Mouse (Mus musculus) neural tube, embryonic 15.5 days (tissue): ENCODE results near the gene Ly6g5b. TPM values are rescaled to one million over a fixed set of nuclear protein-coding genes. Genes with fewer than 3 reads are reported as not detected.

Experiments
- ATAC-seq: fragments of 200-750 bp; cut with Nextera tagmentation; 2 replicates; pipeline ENCODE4 v1.8.0; 2017; ENCODE audit warnings: mild to moderate bottlenecking, moderate TSS enrichment, moderate library complexity; ENCODE audit not compliant: low FRiP score
- H3K27ac ChIP-seq: fragments of 300-500 bp; sonication (generic); replicated peaks from 2 replicates; pipeline ENCODE4 v1.5.1; 2015; ENCODE audit warnings: mild to moderate bottlenecking, inconsistent platforms
- H3K27me3 ChIP-seq: fragments of 300-500 bp; sonication (generic); replicated peaks from 2 replicates; pipeline ENCODE4 v1.6.1; 2015; ENCODE audit warnings: inconsistent platforms
- H3K36me3 ChIP-seq: fragments of 300-500 bp; sonication (generic); 2 replicates; pipeline ENCODE4 v1.6.1; 2015; ENCODE audit warnings: inconsistent platforms
- H3K4me1 ChIP-seq: fragments of 300-500 bp; sonication (generic); 2 replicates; pipeline ENCODE4 v1.6.1; 2015; ENCODE audit warnings: inconsistent platforms
- H3K4me2 ChIP-seq: fragments of 300-500 bp; sonication (generic); 2 replicates; pipeline ENCODE4 v1.6.1; 2015; ENCODE audit warnings: inconsistent platforms, mild to moderate bottlenecking, moderate library complexity
- H3K4me3 ChIP-seq: fragments of 300-500 bp; sonication (generic); replicated peaks from 2 replicates; pipeline ENCODE4 v1.5.1; 2015; ENCODE audit warnings: mild to moderate bottlenecking, inconsistent platforms
- H3K9ac ChIP-seq: fragments of 300-500 bp; sonication (generic); replicated peaks from 2 replicates; pipeline ENCODE4 v1.6.1; 2015; ENCODE audit warnings: mild to moderate bottlenecking, inconsistent platforms
- H3K9me3 ChIP-seq: fragments of 300-500 bp; sonication (generic); replicated peaks from 2 replicates; pipeline ENCODE4 v1.6.1; 2016; ENCODE audit warnings: inconsistent platforms
- WGBS: fragments of 180-500 bp; shearing (Covaris S2); methylation state at CpG from one replicate; pipeline ENCODE4 v1.1.7; 2015; ENCODE audit warnings: mixed read lengths; 5-methylcytosine and 5-hydroxymethylcytosine counted together
- polyA plus RNA-seq: library from polyadenylated mRNA; unstranded; fragments of >200 nt; fragmentation: Nextera tagmentation; extraction: Ambion mirVana; gene quantifications from 2 replicates; pipeline ENCODE4 v1.2.1, GENCODE M21; 2015

The Ly6g5b gene
- polyA plus RNA-seq, 1 experiment from 2014 or later = 1.5 TPM

GRCm38 (mm10) chr17:35156461-35157200 lies 41.4 kb upstream of the Ly6g5b start:
- Histone ChIP-seq H3K4me3 (no peak overlapping the region), H3K27me3 (no peaks in the 10 kb centered on the region), H3K4me1 (peaks cover 8% of the 10 kb centered on the region), H3K9me3 (no peaks in the 10 kb centered on the region), H3K27ac (no peak overlapping the region), H3K36me3 (peaks cover 99% of the 10 kb centered on the region), H3K4me2 (no peak overlapping the region), H3K9ac (no peak overlapping the region)
- WGBS = 92% methylated on average over 33 of the region's 33 CpGs
- ATAC-seq = no peak

GRCm38 (mm10) chr17:35155451-35155850 lies 40.2 kb upstream of the Ly6g5b start:
- no peaks in the 10 kb centered on the region for H3K9me3 ChIP-seq
- no peak overlapping the region for H3K4me3 ChIP-seq
- no peak overlapping the region for H3K9ac ChIP-seq
- no peaks in the 10 kb centered on the region; the same call in 1 of the 2 replicates for H3K4me1 ChIP-seq
- WGBS = 92% methylated on average over 12 of the region's 12 CpGs
- H3K27me3 ChIP-seq = no peaks in the 10 kb centered on the region
- H3K27ac ChIP-seq = no peak overlapping the region
- no peak overlapping the region for H3K4me2 ChIP-seq
- ATAC-seq = no peak
- H3K36me3 ChIP-seq = peaks cover 97% of the 10 kb centered on the region

DNA sequence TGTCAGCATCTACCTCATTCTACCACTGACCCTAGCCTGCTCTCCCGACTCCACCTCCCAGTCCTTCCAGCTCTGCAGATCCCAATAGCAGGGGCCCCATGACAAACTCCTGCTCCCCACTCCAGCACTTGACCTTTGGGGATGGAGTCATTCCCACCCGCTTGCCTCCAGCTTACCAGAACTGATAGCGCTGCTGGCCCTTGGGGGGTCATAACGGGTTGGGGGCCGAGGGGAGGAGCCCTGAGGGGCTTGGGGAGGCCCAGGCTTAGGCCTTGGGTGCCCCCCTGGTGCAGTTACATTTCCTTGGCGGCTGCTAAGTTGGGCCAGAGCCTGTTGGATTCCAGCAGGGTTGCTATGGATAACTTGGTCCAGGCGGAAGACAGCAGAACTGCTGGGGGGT lies 39.4 kb upstream of the Ly6g5b start:
- no peak overlapping the region for H3K4me3 ChIP-seq
- no peak overlapping the region for H3K4me2 ChIP-seq
- H3K9me3 ChIP-seq = no peaks in the 10 kb centered on the region
- no peaks in the 10 kb centered on the region for H3K27me3 ChIP-seq
- 75% methylated on average over 7 of the region's 7 CpGs for WGBS
- H3K27ac ChIP-seq = no peak overlapping the region
- H3K4me1 ChIP-seq = no peaks in the 10 kb centered on the region; the same call in 1 of the 2 replicates
- ATAC-seq = no peak; the same call in 1 of the 2 replicates
- H3K9ac ChIP-seq = no peak overlapping the region
- peaks cover 97% of the 10 kb centered on the region for H3K36me3 ChIP-seq

DNA sequence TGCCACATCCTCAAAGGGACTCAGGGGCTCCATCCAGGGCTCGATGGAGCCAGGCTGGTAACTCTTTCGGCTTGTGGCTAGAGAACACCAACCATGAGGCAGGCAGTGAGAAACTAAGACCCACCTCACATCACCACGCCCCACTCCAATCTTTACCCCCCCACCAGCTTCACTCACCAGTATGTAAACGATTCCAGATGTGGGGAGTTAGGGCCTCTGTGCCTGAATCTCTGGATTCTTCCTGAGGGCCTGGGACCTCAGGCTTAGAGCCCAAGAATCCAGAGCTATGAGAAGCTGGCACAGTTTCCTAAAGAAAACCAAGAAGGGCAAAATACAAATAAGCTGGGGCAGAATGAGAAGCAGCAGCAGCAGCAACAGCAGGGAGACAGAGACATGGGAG lies 38.7 kb upstream of the Ly6g5b start:
- Histone ChIP-seq H3K9ac (no peak overlapping the region), H3K4me3 (no peak overlapping the region), H3K27me3 (no peaks in the 10 kb centered on the region), H3K4me1 (no peaks in the 10 kb centered on the region; the same call in 1 of the 2 replicates), H3K36me3 (peaks cover 97% of the 10 kb centered on the region), H3K9me3 (no peaks in the 10 kb centered on the region), H3K27ac (no peak overlapping the region), H3K4me2 (no peak overlapping the region)
- WGBS = 92% methylated on average over 4 of the region's 4 CpGs
- ATAC-seq = no peak

GRCm38 (mm10) chr17:35153077-35153476 lies 37.8 kb upstream of the Ly6g5b start:
- no peak for ATAC-seq
- 95% methylated on average over 9 of the region's 9 CpGs for WGBS
- H3K4me2 ChIP-seq = no peak overlapping the region
- no peak overlapping the region for H3K9ac ChIP-seq
- peaks cover 97% of the 10 kb centered on the region for H3K36me3 ChIP-seq
- H3K4me3 ChIP-seq = no peak overlapping the region
- peaks cover 3% of the 10 kb centered on the region; the same call in 1 of the 2 replicates for H3K4me1 ChIP-seq
- H3K27me3 ChIP-seq = no peaks in the 10 kb centered on the region
- no peak overlapping the region for H3K27ac ChIP-seq
- no peaks in the 10 kb centered on the region for H3K9me3 ChIP-seq

DNA sequence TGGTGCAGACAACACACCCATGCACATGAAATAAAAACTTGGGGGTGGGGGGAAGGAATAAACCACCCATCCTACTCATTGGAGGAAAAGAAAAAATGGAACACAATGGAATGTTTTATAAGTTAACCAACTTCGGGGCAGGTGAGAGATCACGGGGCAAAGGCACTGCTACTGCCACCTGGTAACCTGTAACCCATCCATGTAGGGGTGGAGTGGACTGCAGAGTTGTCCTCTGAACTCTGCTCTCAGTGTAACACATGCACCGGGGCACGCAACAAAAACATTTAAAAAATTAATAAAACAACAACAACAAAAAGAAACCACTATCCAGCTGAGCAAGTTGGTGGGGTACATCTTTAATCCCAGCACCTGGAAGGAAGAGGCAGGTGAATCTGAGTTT lies 36.9 kb upstream of the Ly6g5b start:
- ATAC-seq = no peak
- H3K27ac ChIP-seq = no peak overlapping the region
- 93% methylated on average over 4 of the region's 4 CpGs for WGBS

GRCm38 (mm10) chr17:35147922-35148639 lies 32.9 kb upstream of the Ly6g5b start:
- Histone ChIP-seq H3K4me2 (no peak overlapping the region), H3K4me3 (no peak overlapping the region), H3K36me3 (peaks cover 96% of the 10 kb centered on the region), H3K9me3 (no peaks in the 10 kb centered on the region), H3K9ac (no peak overlapping the region), H3K27me3 (no peaks in the 10 kb centered on the region), H3K4me1 (0 out of 2 replicates have a peak, but pooled peaks cover 5% of the 10 kb centered on the region), H3K27ac (0 out of 2 replicates have a peak overlapping the region, but pooled peaks have one; percentile 41)
- 65% methylated on average over 5 of the region's 5 CpGs for WGBS
- no peak for ATAC-seq

More for the DNA sequence above, 36.9 kb upstream of the Ly6g5b start:
- H3K36me3 ChIP-seq = peaks cover 97% of the 10 kb centered on the region
- H3K4me1 ChIP-seq = peaks cover 5% of the 10 kb centered on the region; the same call in 1 of the 2 replicates
- no peak overlapping the region for H3K4me3 ChIP-seq
- no peaks in the 10 kb centered on the region for H3K27me3 ChIP-seq
- H3K4me2 ChIP-seq = no peak overlapping the region
- no peak overlapping the region for H3K9ac ChIP-seq
- H3K9me3 ChIP-seq = no peaks in the 10 kb centered on the region

DNA sequence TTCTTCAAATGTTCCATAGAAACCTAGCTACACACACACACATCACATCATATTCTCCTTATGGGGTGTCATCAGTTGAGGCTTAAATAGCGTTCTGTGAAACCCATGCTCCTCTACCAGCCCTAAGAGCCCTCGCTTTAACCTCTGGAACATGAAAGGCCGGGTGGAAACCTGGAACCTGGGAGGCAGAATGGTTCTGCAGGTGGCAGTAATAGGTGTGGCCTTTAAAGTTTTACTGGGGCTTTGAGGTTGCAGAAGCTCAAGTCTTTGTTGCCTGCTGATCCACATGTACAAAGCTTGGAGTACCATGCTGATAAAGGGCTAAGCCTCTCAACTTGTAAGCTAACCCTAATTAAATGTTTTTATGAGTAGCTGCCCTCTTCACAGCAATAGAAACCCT lies 32.1 kb upstream of the Ly6g5b start:
- peaks cover 96% of the 10 kb centered on the region for H3K36me3 ChIP-seq
- no peak overlapping the region for H3K4me3 ChIP-seq
- no peaks in the 10 kb centered on the region for H3K9me3 ChIP-seq
- H3K4me2 ChIP-seq = no peak overlapping the region
- 62% methylated on average over 3 of the region's 3 CpGs for WGBS
- H3K4me1 ChIP-seq = 0 out of 2 replicates have a peak, but pooled peaks cover 5% of the 10 kb centered on the region
- H3K27me3 ChIP-seq = no peaks in the 10 kb centered on the region
- ATAC-seq = no peak
- H3K27ac ChIP-seq = no peak overlapping the region; the same call in 1 of the 2 replicates
- no peak overlapping the region for H3K9ac ChIP-seq

DNA sequence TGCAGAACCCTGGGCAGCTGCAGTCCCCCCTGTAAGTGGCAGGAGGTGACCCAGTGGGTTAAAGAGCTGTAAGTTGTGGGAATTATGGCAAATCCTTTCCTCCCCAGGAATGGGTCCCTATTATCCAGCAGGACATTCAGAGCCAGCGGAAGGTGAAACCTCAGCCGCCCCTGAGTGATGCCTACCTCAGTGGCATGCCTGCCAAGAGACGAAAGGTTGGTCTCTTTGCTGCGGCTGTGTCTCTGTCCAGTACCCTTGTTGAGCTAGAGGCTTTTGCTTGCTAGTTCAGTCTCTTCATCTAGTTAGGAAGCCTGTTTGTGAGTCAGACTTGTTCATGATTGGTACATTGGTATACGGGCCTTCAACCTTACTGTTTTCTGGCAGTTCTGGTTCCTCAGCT lies 30.9 kb upstream of the Ly6g5b start:
- WGBS = 91% methylated on average over 5 of the region's 5 CpGs
- Histone ChIP-seq H3K9ac (no peak overlapping the region), H3K4me2 (no peak overlapping the region), H3K27me3 (no peaks in the 10 kb centered on the region), H3K4me3 (no peak overlapping the region), H3K9me3 (no peaks in the 10 kb centered on the region), H3K36me3 (peaks cover 97% of the 10 kb centered on the region), H3K27ac (no peak overlapping the region), H3K4me1 (0 out of 2 replicates have a peak, but pooled peaks cover 5% of the 10 kb centered on the region)
- no peak for ATAC-seq

DNA sequence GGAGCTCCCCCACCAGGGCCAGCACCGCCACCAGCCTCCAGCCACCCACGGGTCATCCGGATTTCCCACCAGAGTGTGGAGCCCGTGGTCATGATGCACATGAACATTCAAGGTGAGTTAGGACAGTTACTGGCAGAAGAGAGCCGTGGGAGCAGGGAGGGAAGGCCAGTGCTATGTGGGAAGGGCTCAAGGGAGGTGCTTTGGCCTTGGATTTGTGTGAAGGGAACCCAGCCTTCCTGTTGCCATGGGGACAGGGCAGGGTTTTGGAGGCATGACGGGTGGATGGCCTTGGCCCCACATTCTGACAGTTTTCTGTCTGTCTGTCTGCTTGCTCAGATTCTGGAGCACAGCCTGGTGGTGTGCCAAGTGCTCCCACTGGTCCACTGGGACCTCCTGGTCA lies 26.7 kb upstream of the Ly6g5b start:
- Histone ChIP-seq H3K4me2 (no peak overlapping the region), H3K36me3 (peaks cover 86% of the 10 kb centered on the region), H3K9me3 (no peaks in the 10 kb centered on the region), H3K4me3 (no peak overlapping the region), H3K27ac (no peak overlapping the region), H3K4me1 (peaks cover 18% of the 10 kb centered on the region), H3K9ac (no peak overlapping the region), H3K27me3 (no peaks in the 10 kb centered on the region)
- no peak for ATAC-seq
- 91% methylated on average over 6 of the region's 6 CpGs for WGBS

- peaks cover 27% of the 10 kb centered on the region for H3K4me1 ChIP-seq
- no peaks in the 10 kb centered on the region for H3K9me3 ChIP-seq
- WGBS = 81% methylated on average over 16 of the region's 16 CpGs
- no peak overlapping the region for H3K4me3 ChIP-seq
- H3K27ac ChIP-seq = no peak overlapping the region
- ATAC-seq = no peak
- H3K9ac ChIP-seq = no peak overlapping the region
- peaks cover 72% of the 10 kb centered on the region for H3K36me3 ChIP-seq
- no peak overlapping the region for H3K4me2 ChIP-seq
- H3K27me3 ChIP-seq = no peaks in the 10 kb centered on the region
Observed at GRCm38 (mm10) chr17:35140490-35140996, 25.3 kb upstream of the Ly6g5b start.

GRCm38 (mm10) chr17:35139269-35139668 lies 24.0 kb upstream of the Ly6g5b start:
- H3K4me1 ChIP-seq = peaks cover 29% of the 10 kb centered on the region
- WGBS = 94% methylated on average over 3 of the region's 3 CpGs
- no peak overlapping the region for H3K9ac ChIP-seq
- H3K27ac ChIP-seq = no peak overlapping the region
- peaks cover 59% of the 10 kb centered on the region for H3K36me3 ChIP-seq
- no peak overlapping the region for H3K4me3 ChIP-seq
- no peaks in the 10 kb centered on the region for H3K9me3 ChIP-seq
- no peaks in the 10 kb centered on the region for H3K27me3 ChIP-seq
- no peak for ATAC-seq
- no peak overlapping the region for H3K4me2 ChIP-seq
